Mouse (Mus musculus) cerebellum, adult 2 months (tissue): ENCODE results near the gene Nfe2l1. TPM values are rescaled to one million over a fixed set of nuclear protein-coding genes. Genes with fewer than 3 reads are reported as not detected.
"Not testable (repeated sequence)": the region's sequence is repeated elsewhere in the genome, so short reads cannot be mapped to it uniquely, and the experiment has no call there.

Experiments
- DNase-seq, 2 experiments: peaks; one replicate each; pipeline ENCODE4 v3.0.0; 2021
- H3K27ac ChIP-seq: fragments of 200-500 bp; 2 replicates; pipeline ENCODE4 v1.5.1; 2012; ENCODE audit warnings: low read length, control low read depth, inconsistent platforms; ENCODE audit not compliant: insufficient read depth
- H3K27me3 ChIP-seq: fragments of 200-500 bp; 2 replicates; pipeline ENCODE4 v1.6.1; 2012; ENCODE audit warnings: inconsistent platforms, mild to moderate bottlenecking, low read length, moderate library complexity; ENCODE audit not compliant: control insufficient read depth, insufficient read depth
- H3K4me1 ChIP-seq: fragments of 200-500 bp; 2 replicates; pipeline ENCODE4 v1.6.1; 2011; ENCODE audit warnings: low read length; ENCODE audit not compliant: control insufficient read depth, insufficient read depth
- H3K4me3 ChIP-seq: fragments of 200-500 bp; replicated peaks from 2 replicates; pipeline ENCODE3; 2011; ENCODE audit warnings: mild to moderate bottlenecking, low read depth, low read length, control low read depth; ENCODE audit not compliant: insufficient read depth
- CTCF ChIP-seq: fragments of 200-500 bp; IDR thresholded peaks from 2 replicates; pipeline ENCODE4 v1.5.1; 2011; ENCODE audit warnings: low read depth, mild to moderate bottlenecking, control low read depth, low read length, moderate library complexity, borderline replicate concordance; ENCODE audit not compliant: insufficient read depth
- POLR2A ChIP-seq: fragments of 200-500 bp; IDR thresholded peaks from 2 replicates; pipeline ENCODE4 v1.6.1; 2011; ENCODE audit warnings: low read length, control low read depth, borderline replicate concordance; ENCODE audit not compliant: insufficient read depth
- WGBS: fragments of 180-500 bp; shearing (Covaris S2); methylation state at CpG from one replicate; pipeline ENCODE4 v1.1.7; 2018; 5-methylcytosine and 5-hydroxymethylcytosine counted together
- polyA plus RNA-seq: library from polyadenylated mRNA; depleted of rRNA; stranded (reverse); fragments of >200 nt; gene quantifications from 2 replicates; pipeline ENCODE4 v1.2.3, GENCODE M21; 2012

Gene Nfe2l1
- polyA plus RNA-seq, 1 experiment, result 215 TPM

DNA sequence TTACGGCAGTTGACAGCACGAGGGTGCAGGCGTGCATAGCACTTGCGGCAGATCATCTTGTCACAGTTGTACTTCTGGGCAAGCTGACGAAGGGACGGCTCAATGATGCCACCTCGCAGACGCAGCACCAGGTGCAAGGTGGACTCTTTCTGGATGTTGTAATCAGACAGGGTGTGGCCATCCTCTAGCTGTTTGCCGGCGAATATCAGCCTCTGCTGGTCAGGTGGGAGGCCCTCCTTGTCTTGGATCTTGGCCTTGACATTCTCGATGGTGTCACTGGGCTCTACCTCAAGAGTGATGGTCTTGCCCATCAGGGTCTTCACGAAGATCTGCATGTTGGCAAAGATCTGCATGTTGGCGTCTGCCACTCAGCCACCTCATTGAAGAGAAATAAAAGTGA, 34.3 kb downstream of the Nfe2l1 start:
- DNase-seq, result no peak
- no peak overlapping the region for H3K27ac ChIP-seq
- TF ChIP-seq CTCF (no peak), POLR2A (no peak)
- peaks cover 2% of the 10 kb centered on the region; the same call in 1 of the 2 replicates for H3K4me1 ChIP-seq
- WGBS, result 91% methylated on average over 13 of the region's 13 CpGs
- H3K27me3 ChIP-seq, result no peaks in the 10 kb centered on the region
- H3K4me3 ChIP-seq, result no peak overlapping the region

DNA sequence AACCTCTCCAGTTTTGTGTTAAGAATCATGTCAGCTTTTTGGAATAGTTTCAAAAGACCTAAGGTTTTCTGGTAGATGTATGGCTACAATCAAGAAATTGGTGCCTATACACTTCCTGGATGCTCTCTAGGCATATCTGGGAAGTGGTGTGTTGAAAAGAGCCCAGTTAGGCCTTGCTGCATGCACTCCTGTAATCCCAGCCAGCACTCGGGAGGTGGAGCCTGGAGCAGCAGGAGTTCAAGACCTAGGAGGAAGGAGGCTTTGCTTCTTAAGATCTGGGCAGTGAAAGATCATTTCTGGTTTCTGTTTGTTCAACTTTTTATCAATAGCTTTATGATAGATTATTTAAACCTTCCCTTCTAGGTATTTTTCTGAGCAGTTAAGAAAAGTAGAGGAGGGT, 39.1 kb downstream of the Nfe2l1 start:
- no peaks in the 10 kb centered on the region for H3K27me3 ChIP-seq
- no peak overlapping the region for H3K27ac ChIP-seq
- DNase-seq, result no peak
- H3K4me1 ChIP-seq, result peaks cover 2% of the 10 kb centered on the region; the same call in 1 of the 2 replicates
- H3K4me3 ChIP-seq, result no peak overlapping the region
- WGBS, result 12% methylated on average over 1 of the region's 1 CpGs
- TF ChIP-seq POLR2A, result no peak
- TF ChIP-seq CTCF, result no peak

DNA sequence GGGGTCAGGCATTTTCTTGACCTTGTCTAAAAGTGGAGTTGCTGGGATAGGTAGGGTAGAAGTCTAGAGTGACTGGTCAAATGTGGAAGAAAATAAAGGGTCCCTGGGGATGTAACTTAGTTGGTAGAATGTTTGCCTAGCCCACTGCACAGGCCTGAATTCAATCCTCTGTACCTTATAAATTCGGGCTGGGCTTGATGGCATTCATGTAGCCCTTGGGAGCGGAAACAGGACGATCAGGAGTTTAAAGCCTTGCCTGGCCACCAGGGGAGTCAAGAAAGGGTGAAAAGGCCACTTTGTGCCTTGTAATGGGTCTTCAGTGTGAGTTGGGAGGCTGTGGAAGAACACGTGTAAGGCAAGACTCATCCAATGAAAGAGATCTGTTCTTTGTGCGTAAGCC, 39.8 kb downstream of the Nfe2l1 start:
- Histone ChIP-seq H3K27ac (no peak overlapping the region), H3K4me3 (peak overlapping the region; percentile 88), H3K27me3 (no peaks in the 10 kb centered on the region), H3K4me1 (peaks cover 2% of the 10 kb centered on the region; the same call in 1 of the 2 replicates)
- no peak for DNase-seq
- 6% methylated on average over 5 of the region's 5 CpGs for WGBS
- TF ChIP-seq CTCF (no peak), POLR2A (no peak)

DNA sequence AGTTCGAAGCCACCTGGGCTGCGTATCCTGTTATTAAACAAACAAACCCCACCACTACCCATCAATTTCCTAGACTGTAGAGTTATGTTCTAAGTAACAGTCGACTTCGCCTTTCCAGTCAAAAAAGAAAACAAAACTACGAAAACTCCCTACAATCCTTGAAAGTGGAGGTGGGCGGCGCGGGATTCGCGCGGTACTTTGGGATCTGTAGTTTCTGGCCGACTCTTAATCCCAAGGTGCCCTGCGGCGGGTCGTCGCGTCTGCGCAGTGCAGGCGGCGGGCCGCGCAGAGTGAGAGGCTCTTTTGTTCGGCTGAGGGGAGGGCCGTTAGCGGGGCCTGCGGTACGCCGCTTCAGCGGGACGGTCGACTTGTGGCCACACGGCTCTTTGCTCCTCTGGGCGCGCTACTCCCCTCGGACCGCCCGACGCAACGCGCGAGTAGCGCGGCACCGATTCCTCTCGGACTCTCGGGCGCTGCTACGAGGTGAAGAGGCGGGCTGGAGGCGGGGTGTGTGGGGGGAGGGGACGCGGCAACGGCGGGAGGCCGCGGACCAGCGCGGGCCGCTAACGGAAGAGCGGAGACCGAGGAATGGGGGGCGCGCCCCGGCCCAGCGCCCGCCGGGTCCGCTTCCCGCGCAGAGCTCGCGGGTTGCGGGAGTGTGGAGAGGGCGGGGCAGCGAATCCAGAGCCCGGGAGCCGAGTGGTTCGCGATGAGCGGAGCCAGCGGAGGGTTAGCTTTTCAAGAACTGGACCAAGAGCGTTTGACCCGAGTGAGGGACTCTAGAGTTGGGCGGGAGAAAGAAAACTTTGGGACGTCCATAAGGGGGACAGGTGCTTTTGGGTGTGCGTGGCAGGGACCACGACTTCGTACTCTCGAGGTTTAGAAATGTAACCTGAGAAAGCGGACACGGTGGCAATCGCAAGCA, 40.6 kb downstream of the Nfe2l1 start, which contains the start of gene Cbx1:
TSS of gene Cbx1 (plus strand) at position 257 of the 925 bp plus-strand sequence.
- peaks cover 2% of the 10 kb centered on the region; the same call in 1 of the 2 replicates for H3K4me1 ChIP-seq
- WGBS, result under 1% methylated on average over 91 of the region's 93 CpGs
- peak; percentile 82 for TF ChIP-seq POLR2A
- TF ChIP-seq CTCF, result no peak
- no peaks in the 10 kb centered on the region for H3K27me3 ChIP-seq
- H3K4me3 ChIP-seq, result peak within 1 kb of the TSS; percentile 88
- peak within 1 kb of the TSS; percentile 65; the same call in 1 of the 2 replicates for H3K27ac ChIP-seq
- peak; percentile 89 to 90 for DNase-seq

DNA sequence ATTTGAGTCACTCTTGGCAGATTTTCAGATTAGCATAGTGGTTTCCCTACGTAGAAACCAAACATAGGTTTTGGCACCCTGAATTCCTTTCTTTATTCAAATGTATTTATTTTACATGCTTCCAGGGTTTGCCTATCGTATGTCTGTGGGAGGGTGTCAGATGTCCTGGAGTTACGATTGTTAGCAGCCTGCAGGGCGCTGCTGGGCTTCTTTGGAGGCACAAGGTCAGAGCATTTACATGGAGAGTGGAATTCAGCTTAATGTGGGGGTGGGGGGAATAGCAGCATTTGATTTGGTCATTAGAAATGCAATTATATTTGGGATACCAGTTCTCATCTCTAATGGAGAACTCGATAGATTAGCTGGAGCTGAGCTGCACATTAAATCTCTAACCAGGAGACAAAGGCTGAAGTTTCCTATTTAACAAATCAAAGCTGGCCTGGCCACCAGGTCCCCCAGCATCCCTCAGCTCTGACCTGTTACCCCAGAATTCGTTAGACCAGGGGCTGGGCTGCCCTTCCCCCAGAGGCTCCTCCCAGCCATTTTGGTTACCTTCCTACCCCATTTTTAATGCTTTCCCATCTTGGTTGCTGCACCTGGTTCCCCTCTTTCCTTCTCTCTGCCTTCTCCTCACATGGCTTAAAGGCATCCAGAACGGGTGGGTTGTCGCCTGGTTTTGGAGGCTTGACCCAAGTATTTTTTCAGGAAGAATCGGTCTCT, 42.9 kb downstream of the Nfe2l1 start:
- Histone ChIP-seq H3K27ac (no peak overlapping the region), H3K4me1 (peaks cover 2% of the 10 kb centered on the region; the same call in 1 of the 2 replicates), H3K4me3 (no peak overlapping the region), H3K27me3 (no peaks in the 10 kb centered on the region)
- TF ChIP-seq CTCF (no peak), POLR2A (no peak)
- 45% methylated on average over 9 of the region's 9 CpGs for WGBS
- no peak for DNase-seq

DNA sequence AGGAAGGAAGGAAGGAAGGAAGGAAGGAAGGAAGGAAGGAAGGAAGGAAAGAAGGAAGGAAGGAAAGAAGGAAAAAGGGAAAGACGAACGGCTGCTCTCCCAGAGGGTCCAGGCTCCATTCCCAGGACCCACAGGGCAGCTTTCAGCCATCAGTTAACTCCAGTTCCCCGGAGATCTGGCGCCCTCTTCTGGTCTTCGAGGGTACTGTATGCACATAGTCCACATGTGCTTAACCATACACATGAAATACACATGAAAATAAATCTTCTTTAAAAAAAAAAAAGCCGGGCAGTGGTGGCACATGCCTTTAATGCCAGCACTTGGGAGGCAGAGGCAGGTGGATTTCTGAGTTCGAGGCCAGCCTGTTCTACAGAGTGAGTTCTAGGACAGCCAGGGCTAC, 44.9 kb downstream of the Nfe2l1 start:
- H3K4me3 ChIP-seq, H3K27ac ChIP-seq, H3K27me3 ChIP-seq, H3K4me1 ChIP-seq: not testable (repeated sequence)
- peak; percentile 69 for TF ChIP-seq CTCF
- WGBS, result under 1% methylated on average over 7 of the region's 7 CpGs
- DNase-seq, result peak; percentile 41 to 71

DNA sequence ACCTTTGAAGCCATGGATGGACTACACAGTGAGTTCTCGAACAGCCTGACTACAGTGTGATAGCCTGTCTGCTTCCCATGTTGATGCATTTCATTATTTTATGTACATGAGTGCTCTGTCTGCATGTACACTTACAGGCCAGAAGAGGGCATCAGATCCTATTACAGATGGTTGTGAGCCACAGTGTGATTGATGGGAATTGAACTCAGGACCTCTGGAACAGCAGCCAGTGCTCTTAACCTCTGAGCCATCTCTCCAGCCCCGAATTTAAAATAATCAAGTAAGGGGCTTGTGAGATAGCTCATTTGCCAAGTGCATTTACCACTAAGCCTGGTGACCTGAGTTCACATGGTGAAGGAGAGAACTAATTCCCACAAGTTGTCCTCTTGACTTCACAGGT, 48.3 kb downstream of the Nfe2l1 start:
- no peaks in the 10 kb centered on the region for H3K27me3 ChIP-seq
- H3K27ac ChIP-seq, result no peak overlapping the region
- 64% methylated on average over 2 of the region's 2 CpGs for WGBS
- TF ChIP-seq POLR2A (no peak), CTCF (no peak)
- DNase-seq, result no peak
- no peaks in the 10 kb centered on the region; the same call in 1 of the 2 replicates for H3K4me1 ChIP-seq
- no peak overlapping the region for H3K4me3 ChIP-seq

DNA sequence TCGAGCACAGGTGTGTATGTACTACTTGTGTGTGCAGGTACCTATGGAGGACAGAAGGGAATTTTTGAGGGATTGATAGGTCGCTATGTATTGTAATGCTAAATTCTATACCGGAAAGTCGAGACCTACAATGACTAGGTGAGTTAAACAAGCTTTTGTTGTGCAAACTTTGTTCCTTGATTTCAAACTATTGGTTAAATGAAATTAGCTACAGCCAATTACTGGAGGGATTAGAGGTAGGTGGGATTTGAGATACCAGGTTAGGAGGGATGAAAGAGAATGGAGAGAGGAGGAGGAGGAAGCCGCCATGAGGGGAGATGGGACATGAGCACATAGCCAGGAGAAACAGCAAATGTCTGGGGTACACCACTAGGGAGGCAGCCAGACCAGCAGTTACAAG, 49.5 kb downstream of the Nfe2l1 start:
- H3K4me3 ChIP-seq, result no peak overlapping the region

DNA sequence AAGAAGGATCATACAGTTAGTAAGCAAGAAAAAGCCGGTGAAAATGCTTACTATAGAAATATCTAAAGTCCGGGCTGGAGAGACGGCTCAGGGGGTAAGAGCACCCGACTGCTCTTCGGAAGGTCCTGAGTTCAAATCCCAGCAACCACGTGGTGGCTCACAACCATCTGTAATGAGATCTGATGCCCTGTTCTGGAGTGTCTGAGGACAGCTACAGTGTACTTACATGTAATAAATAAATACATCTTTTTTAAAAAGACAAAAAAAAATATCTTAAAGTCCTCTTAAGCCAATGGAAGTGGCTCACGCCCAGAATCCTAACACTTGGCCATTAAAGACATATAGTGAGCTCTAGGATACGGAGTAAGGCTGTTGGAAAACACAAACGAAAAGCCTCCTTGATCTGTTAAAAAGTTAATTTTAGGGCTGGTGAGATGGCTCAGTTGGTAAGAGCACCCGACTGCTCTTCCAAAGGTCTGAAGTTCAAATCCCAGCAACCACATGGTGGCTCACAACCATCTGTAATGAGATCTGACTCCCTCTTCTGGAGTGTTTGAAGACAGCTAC, 51.6 kb downstream of the Nfe2l1 start:
- not testable (repeated sequence) for H3K27ac ChIP-seq, H3K27me3 ChIP-seq, H3K4me1 ChIP-seq, DNase-seq
- 71% methylated on average over 10 of the region's 10 CpGs for WGBS
- peak overlapping the region; percentile 70 for H3K4me3 ChIP-seq

More for the DNA sequence above, 49.5 kb downstream of the Nfe2l1 start:
- WGBS, result 82% methylated on average over 5 of the region's 5 CpGs
- no peak overlapping the region for H3K27ac ChIP-seq
- H3K4me1 ChIP-seq, result no peaks in the 10 kb centered on the region; the same call in 1 of the 2 replicates
- DNase-seq, result no peak
- H3K27me3 ChIP-seq, result no peaks in the 10 kb centered on the region
- TF ChIP-seq POLR2A (no peak), CTCF (no peak)
